In the genomic region with DNA sequence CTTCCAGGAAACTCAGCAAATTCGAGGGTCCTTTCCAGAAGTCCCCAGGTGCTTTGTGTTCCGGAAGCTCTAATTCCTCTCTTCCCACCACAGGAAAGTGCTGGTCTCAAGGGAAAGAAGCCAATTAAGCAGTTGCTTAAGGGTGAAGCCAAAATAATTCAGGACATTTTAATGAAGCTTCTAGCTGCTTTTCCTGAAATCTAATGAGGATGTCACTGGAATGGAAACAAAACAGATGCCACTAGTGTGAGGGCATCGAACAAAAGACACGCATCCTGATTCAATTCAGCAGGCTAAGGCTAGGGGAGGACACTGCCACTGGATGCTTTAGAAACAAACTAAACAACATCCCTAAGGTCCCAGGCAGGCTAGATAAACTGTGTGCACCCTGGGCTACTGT, we compare ENCODE assay signal across 14 mouse cellular contexts.
DNase-seq lines count a peak whose midpoint lies in the region; ATAC-seq and TF ChIP-seq lines count a peak whose summit lies in the region.
"Had no signal": no experiment of that assay in that cellular context is flagged by ENCODE, and none has a peak within 500 bp of the region (broad histone marks: within the 10 kb centered on the region; RNA-seq: fewer than 3 reads in every experiment).

No protein-coding gene starts in this region.

- no peak for TF ChIP-seq CTCF in lung, embryonic 14.5 days (IDR thresholded peaks at IDR 0.05; ENCODE audit: low read depth)
- no peak for TF ChIP-seq CTCF in cerebellum, adult 2 months (IDR thresholded peaks at IDR 0.05; ENCODE audit: borderline replicate concordance, insufficient read depth, low read depth, low read length)
- no peak for TF ChIP-seq CTCF in kidney, adult 2 months (conservative IDR thresholded peaks at IDR 0.05; ENCODE audit: insufficient read depth, insufficient read length, low read depth, low read length)

- no peak overlapping the region for H3K9ac ChIP-seq in lung, embryonic 14.5 days
- H3K9ac ChIP-seq in forebrain, embryonic 12.5 days: no peak overlapping the region
- no peak overlapping the region for H3K9ac ChIP-seq in midbrain, embryonic 15.5 days
- H3K9ac ChIP-seq: liver, postnatal 0 days had no signal

- H3K36me3 ChIP-seq in lung, embryonic 14.5 days (ENCODE audit: insufficient read depth): no peaks in the 10 kb centered on the region
- H3K36me3 ChIP-seq in forebrain, embryonic 12.5 days (replicated peaks): no peaks in the 10 kb centered on the region
- H3K36me3 ChIP-seq in midbrain, embryonic 15.5 days (replicated peaks): no peaks in the 10 kb centered on the region
- no peaks in the 10 kb centered on the region for H3K36me3 ChIP-seq in kidney, adult 2 months (ENCODE audit: control insufficient read depth, insufficient read depth, low read length)

- peak; percentile 40 for ATAC-seq in lung, embryonic 14.5 days (ENCODE audit: insufficient read depth)
- peak; percentile 68; the same call in 1 of the 2 replicates for ATAC-seq in forebrain, embryonic 12.5 days (ENCODE audit: low FRiP score)
- ATAC-seq in midbrain, embryonic 15.5 days (replicated peaks): peak; percentile 58
- ATAC-seq: liver, postnatal 0 days had no signal

- 52% methylated on average over 4 of the region's 4 CpGs for WGBS in lung, embryonic 14.5 days
- WGBS in cerebellum, adult 2 months: 7% methylated on average over 4 of the region's 4 CpGs
- 22% methylated on average over 4 of the region's 4 CpGs for WGBS in forebrain, embryonic 12.5 days
- WGBS in midbrain, embryonic 15.5 days: 34% methylated on average over 4 of the region's 4 CpGs
- WGBS in kidney, adult 2 months: 50% methylated on average over 4 of the region's 4 CpGs

- no peak for TF ChIP-seq POLR2A in cerebellum, adult 2 months (IDR thresholded peaks at IDR 0.05; ENCODE audit: borderline replicate concordance, insufficient read depth, low read length)
- TF ChIP-seq POLR2A in kidney, adult 2 months (IDR thresholded peaks at IDR 0.05; ENCODE audit: low read depth, low read length): no peak

- H3K27ac ChIP-seq in lung, embryonic 14.5 days (ENCODE audit: low read depth): no peak overlapping the region
- no peak overlapping the region for H3K27ac ChIP-seq in cerebellum, adult 2 months (ENCODE audit: insufficient read depth, low read length)
- 0 out of 2 replicates have a peak overlapping the region, but pooled peaks have one; percentile 31 for H3K27ac ChIP-seq in forebrain, embryonic 12.5 days
- peak overlapping the region; percentile 25; the same call in 1 of the 2 replicates for H3K27ac ChIP-seq in midbrain, embryonic 15.5 days
- H3K27ac ChIP-seq in kidney, adult 2 months (ENCODE audit: insufficient read depth, low read depth, low read length): no peak overlapping the region
- H3K27ac ChIP-seq: macrophage had no signal

- H3K4me1 ChIP-seq in lung, embryonic 14.5 days (ENCODE audit: insufficient read depth): no peaks in the 10 kb centered on the region
- H3K4me1 ChIP-seq in cerebellum, adult 2 months (ENCODE audit: control insufficient read depth, insufficient read depth, low read length): peaks cover 2% of the 10 kb centered on the region; the same call in 1 of the 2 replicates
- peaks cover 6% of the 10 kb centered on the region for H3K4me1 ChIP-seq in forebrain, embryonic 12.5 days
- H3K4me1 ChIP-seq in midbrain, embryonic 15.5 days: peaks cover 4% of the 10 kb centered on the region; the same call in 1 of the 2 replicates
- H3K4me1 ChIP-seq in kidney, adult 2 months (ENCODE audit: control insufficient read depth, insufficient read depth, low read length): no peaks in the 10 kb centered on the region

- H3K9me3 ChIP-seq in lung, embryonic 14.5 days (ENCODE audit: low read depth, low read length): no peaks in the 10 kb centered on the region
- H3K9me3 ChIP-seq in forebrain, embryonic 12.5 days: no peaks in the 10 kb centered on the region
- no peaks in the 10 kb centered on the region for H3K9me3 ChIP-seq in midbrain, embryonic 15.5 days

- H3K4me2 ChIP-seq in lung, embryonic 14.5 days: no peak overlapping the region
- H3K4me2 ChIP-seq in forebrain, embryonic 12.5 days: no peak overlapping the region
- no peak overlapping the region for H3K4me2 ChIP-seq in midbrain, embryonic 15.5 days

- no peak for DNase-seq in lung, embryonic 14.5 days
- DNase-seq in lung, postnatal 14 days: no peak
- peak; percentile 23 to 66 for DNase-seq in cerebellum, adult 2 months
- DNase-seq in natural killer cell, adult 2 months (ENCODE audit: low spot score in 2 of 2): no peak
- DNase-seq in kidney, adult 2 months: no peak
- no peak for DNase-seq in right cerebral cortex, postnatal 14 days
- DNase-seq: heart, postnatal 10 days; kidney, adult 11 months; liver, postnatal 0 days; thymus, postnatal 25 days had no signal

- H3K4me3 ChIP-seq in lung, embryonic 14.5 days (ENCODE audit: low read depth, low read length): no peak overlapping the region
- H3K4me3 ChIP-seq in cerebellum, adult 2 months (replicated peaks; ENCODE audit: insufficient read depth, low read depth, low read length): no peak overlapping the region
- H3K4me3 ChIP-seq in forebrain, embryonic 12.5 days (replicated peaks): no peak overlapping the region
- H3K4me3 ChIP-seq in midbrain, embryonic 15.5 days: no peak overlapping the region
- H3K4me3 ChIP-seq in kidney, adult 2 months (ENCODE audit: insufficient read depth, low read depth, low read length): no peak overlapping the region
- H3K4me3 ChIP-seq: myocyte had no signal

- H3K27me3 ChIP-seq in lung, embryonic 14.5 days (ENCODE audit: insufficient read depth, low read length): no peaks in the 10 kb centered on the region
- no peaks in the 10 kb centered on the region for H3K27me3 ChIP-seq in cerebellum, adult 2 months (ENCODE audit: control insufficient read depth, insufficient read depth, low read length)
- no peaks in the 10 kb centered on the region for H3K27me3 ChIP-seq in forebrain, embryonic 12.5 days
- no peaks in the 10 kb centered on the region for H3K27me3 ChIP-seq in midbrain, embryonic 15.5 days (replicated peaks)
- no peaks in the 10 kb centered on the region for H3K27me3 ChIP-seq in kidney, adult 2 months (replicated peaks; ENCODE audit: control insufficient read depth, insufficient read depth, low read length)

Comparison
In these comparisons a context has a peak if more than half of its experiments do, and no peak if none do; other contexts are left out.
1. DNase-seq: peak in cerebellum, adult 2 months (2 of 2); none in lung, embryonic 14.5 days (single experiment), lung, postnatal 14 days (single experiment), natural killer cell, adult 2 months (0 of 2), kidney, adult 2 months (single experiment) and right cerebral cortex, postnatal 14 days (single experiment).
2. H3K27ac ChIP-seq: peak in forebrain, embryonic 12.5 days (single experiment) and midbrain, embryonic 15.5 days (single experiment); none in lung, embryonic 14.5 days (single experiment), cerebellum, adult 2 months (single experiment) and kidney, adult 2 months (single experiment).
3. Peak in every context shown above with its lines, with median percentiles within 50 percentile points of each other: ATAC-seq.